Mouse (Mus musculus) lung, postnatal 10 days (tissue): Measurements from ENCODE around the gene Wwtr1.
A peak's percentile ranks its signal among the peaks of the same experiment; 100 is the strongest.

ENCODE experiments used
- DNase-seq: peaks from one replicate; pipeline ENCODE4 v3.0.0; 2021

The Wwtr1 gene

DNA sequence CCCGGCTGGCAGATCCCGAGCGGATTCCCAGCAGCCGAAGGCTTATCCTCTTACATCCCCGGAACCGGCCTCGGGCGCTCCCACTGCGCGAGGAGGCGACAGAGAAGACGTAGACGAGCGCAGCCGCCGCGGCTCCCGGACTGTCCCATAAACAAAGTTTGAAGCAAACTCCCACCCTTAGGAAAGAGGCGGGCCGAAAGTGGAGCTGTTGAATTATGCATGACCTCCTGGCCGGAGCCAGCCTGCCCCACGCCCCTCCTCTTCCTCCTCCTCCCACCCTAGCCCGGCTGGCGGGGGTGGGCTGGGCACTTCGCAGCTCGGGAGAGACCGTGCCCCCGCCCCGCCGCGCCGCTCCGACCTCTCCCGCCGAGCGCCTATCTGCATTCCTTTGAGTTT lies at the start of gene Wwtr1:
Gene Wwtr1, minus strand, starts transcription at position 251 of the 396 bp plus-strand sequence.
- peak; percentile 98 for DNase-seq

DNA sequence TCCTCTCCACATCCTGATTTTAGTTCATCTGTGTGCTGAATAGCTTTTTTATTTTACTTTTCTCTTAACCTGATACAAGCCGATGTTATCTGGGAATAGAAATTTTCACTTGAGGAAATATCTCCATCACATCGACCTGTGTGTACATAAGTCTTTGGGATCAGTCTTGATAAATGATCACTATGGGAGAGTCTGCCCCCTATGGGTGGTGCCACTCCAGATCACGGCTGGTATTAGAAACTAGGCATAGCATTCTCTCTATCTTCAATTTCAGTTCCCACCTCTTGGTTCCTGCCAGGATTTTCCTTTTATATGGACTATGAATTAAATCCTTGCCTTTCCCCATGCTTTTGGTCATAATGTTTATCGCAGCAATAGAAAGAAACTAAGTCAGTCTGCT lies 44.0 kb upstream of the Wwtr1 start:
- peak; percentile 36 for DNase-seq

DNA sequence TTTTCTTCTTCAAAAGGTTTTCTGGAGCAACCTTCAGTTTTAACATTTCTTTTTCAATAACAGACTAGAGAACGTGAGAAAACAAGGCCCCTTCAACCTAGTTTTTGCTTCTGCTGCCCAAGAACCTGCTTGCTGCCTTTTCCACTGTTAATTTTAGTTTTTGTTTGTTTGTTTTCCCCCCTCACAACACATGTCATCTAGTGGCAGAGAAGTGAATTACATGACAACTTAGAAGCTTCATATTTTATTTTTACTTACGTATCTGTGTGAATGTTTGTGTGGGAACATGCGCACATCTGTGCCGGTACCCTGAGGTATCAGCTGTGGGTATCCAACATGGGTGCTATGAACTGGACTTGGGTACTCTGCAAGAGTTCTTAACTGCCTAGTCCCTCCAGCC lies 39.9 kb upstream of the Wwtr1 start:
- no peak for DNase-seq

DNA sequence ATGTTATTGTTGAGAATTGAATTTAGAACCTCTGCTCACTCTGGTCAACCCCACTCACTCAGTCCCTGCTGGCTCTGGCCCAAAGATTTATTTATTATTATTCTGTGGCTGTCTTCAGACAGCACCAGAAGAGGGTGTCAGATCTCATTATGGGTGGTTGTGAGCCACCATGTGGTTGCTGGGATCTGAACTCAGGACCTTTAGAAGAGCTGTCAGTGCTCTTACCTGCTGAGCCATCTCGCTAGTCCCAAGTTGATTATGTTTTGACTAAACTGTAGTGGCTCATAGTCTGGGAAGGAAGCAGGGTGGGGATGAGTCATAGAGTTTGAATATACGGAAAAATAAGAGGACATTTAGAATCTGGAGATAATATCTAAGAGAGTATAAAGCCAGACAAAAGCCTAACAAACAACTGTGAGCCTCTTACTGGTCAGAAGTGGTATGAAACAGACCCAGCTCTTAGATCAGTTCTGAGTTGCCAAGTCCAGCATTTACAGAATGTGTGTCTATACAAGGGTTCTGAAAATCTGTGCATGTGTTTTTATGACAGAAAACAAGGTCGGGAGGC lies 36.8 kb upstream of the Wwtr1 start:
- no peak for DNase-seq

DNA sequence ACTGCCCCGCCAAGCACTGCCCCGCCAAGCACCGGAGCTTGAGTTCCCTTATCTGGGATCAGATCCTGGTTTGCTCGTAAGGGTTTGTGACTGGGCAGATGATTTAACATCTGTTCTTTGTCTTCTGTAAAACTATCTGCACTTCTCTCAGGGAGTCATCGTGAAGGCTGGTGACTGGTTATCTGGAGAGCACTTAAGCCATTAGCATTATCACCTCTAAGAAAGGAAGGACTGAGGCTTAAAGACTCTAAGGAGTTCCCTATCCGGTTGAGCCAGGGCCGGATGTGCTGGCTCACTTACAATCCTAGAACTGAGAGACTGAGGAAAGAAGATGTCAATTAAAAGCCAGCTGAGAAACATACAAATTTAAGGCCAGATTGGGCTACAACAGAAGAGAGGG lies 36.1 kb upstream of the Wwtr1 start:
- no peak for DNase-seq

DNA sequence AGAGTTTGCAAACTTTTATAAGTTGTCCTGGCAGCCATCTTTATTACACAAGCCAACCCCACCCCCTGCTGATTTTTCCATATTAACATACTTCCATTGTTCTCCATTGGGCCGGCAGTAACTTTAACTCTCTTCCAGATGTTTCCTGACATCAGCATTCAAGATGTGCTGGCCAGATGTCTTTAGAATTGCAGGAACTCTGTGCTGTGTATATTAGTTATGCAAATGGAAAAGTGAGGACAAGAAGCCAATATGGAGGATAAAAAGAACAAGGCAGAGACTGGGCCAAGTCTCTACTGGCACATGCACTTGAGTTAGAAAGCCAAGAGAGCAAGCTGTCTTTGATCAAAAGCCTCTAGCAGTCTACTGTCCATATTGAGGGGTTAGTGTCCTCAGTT lies 28.9 kb upstream of the Wwtr1 start:
- DNase-seq, result no peak

DNA sequence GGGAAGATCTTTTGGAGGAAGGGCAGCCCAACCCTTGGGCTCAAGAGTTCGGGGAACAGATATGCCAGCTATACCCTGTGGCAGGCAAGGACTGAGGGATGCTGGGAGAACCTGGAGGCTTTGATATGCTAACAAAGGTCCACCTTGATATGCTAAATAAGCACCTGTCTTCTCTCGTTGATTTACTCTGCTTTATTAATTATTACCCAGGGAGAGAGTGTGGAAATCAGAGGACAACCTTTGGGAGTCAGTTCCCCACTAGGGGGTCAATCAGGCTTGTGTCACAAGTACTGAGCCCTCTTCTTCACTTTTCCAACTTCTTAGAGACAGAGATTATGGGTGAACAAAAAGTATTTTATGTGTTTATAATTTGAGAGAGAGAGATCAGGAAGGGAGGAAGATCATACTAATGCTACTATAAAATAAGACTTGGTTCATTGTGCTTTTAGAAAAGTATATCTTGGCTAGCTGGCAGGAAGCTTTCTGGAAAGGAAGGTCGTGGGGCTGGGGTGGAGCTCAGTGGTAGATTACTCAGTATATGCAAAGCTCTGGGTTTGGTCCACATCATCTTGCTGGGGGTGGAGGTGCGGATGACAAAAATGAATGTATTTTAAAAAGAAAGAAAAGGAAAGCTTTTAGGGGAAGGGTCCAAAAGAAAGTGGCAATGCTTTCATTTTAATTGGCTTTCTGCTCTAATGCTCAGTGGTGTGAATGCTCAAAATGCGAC lies 28.3 kb upstream of the Wwtr1 start:
- no peak for DNase-seq

DNA sequence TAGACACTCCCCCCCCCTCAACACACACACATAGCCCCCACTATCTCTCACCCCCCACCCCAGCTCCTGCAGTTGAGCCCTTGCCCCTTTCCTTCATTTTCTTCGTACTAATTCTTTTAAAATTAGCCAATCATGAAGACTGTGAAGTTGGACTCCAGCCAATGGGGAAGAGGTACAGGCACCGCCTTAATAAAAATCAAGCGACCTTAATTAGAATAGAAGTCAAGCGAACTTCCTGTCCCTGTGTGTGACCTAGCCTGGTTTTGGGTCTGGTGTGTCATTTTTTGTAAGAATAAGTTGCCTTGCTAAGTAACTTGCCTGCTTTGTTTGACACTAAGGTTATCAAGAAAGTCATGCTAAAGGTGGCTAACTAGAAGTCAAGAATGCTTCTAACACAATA lies 26.9 kb upstream of the Wwtr1 start:
- no peak for DNase-seq

DNA sequence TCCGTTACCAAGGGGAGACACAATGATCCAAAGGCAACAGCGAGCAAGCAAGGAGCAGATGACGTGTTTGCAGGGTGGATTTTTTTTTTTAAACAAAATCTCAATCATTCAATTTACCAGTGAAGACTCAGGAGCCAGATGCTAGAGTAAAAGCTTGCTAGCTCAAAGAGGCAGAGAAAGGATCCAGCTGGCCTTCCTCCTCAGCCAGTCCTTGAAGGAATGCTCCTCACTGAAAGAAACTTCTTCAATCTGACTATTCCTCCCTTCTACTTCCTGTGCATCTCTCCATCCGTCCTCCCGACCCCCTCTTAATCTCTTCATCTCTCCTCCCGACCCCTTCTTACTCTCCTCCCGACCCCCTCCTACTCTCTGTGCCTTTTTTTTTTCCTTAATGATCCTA lies 20.9 kb upstream of the Wwtr1 start:
- peak; percentile 31 for DNase-seq

DNA sequence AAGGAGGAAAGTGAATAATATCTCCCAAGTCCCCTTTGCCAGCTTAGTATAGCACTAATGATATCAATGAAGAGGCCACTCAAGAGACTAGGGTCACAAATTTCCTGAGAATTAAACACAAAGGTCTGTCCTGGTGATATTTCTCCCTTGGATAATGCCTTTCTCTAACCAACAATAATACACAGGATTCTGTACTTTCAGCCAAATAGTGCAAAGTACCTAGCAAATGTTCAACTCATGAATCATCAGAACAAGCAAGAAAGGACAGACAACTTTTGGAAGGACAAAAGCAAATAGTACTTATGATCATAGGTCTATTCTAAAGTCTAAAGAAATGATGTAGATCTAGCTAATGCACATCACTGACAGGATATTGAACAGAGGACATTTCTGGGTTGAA lies 19.8 kb upstream of the Wwtr1 start:
- no peak for DNase-seq

DNA sequence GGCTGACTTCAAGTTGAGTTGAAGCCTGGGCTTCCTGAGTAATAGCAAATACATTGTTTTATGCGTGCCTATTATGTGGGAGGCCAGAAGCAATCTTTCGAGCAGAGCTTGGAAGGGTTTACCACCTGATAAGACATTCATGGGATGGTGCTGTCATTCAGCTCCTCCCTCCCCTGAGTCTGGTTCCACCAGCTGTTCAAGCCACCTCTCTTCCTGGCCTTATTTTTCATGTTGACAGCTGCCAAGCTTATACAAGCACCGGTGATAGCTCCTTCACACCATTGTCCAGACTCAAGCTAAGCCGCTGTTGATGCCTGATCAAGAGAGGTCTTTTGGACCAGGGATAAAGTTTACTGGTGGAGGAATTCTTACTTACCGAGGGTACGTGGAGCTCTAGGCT lies 10.3 kb upstream of the Wwtr1 start:
- DNase-seq, result no peak

DNA sequence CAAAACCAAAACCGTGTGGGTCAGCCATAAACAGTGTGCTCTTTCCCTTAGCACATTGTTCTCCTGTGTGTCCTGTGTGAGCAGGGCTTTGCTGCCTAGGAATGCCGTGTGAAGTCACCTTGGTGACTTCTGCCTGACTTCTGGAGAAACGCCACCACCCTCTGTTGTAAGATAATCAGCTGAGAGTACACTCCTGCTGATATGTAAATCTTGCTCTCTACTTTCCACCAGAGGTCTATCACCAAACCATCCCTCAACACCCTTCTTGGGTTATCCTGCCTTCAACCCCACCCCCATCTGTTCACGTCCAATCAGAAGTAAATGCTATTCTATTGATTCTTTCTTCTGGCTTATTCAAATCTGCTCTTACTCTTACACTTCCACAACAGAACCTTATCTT lies 7.8 kb upstream of the Wwtr1 start:
- DNase-seq, result no peak

DNA sequence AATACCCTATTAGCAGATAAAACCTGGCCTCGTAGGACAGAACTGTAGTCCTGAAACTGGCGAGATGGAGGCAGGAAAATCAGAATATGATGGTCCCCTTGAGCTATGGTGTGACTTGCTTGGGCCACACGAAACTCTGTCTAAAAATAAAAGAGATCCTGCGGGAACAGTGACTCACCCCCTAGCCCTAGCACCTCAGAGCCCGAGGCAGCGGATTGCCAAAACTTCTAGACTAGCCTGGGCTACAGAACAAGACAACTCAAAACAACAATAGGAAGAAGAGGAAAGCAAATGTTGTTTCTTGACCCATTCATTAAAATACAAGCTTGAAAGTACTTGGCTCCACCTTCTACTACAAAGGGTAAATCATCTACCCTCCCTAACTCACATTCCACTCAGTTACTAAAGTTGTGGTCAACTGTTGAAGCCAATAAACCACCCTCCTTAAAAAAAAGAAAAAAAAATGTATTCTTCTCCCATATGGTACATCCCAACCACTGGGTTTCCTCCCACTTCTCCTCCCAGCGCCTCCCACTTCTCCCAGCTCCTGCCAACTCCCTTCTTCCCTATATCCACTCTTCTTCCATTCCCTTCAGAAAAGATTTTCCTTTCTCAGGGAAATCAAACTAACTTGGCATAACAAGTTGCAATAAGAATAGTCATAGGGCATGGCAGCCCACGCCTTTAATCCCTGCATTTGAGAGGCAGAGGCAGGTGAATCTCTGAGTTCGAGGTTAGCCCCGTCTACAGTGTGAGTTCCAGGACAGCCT lies 4.9 kb upstream of the Wwtr1 start:
- DNase-seq, result no peak

DNA sequence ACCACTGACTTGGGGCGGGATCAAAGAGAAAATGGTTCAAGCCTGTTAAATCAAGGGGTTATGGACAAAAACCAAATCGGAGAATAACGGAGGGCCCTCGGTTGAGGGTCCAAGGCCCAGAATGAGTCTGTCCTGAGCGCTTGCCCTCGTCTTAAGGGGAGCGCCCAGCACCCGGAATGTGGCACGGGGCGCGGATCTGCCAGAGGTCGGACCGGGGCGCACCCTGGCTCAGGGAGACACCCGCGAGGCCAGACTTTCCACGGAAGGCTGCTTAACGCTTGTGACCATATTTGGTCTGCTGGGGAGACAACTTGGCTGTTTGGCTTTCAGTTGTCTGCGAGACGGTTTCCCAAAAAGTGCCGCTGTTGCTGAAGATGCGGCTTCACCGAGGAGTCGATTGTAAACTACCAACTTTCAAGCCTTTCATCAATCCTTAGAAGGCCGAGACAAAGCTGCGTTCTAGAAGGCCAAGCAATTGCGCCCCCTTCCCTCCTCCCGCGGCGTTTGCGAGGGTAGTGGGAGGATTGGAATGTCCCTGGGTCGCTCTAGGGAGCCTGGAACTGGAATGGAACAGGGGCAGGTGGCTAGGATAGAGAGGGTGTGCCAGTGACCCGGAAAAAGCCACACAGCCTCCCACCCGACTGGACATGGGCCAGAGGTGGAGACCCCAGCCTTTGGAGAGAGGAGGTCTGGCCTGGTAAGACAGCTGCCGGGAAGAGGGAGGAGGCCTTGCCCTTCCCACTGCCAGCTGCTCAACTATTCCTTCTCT lies 530 bp upstream of the Wwtr1 start:
- peak; percentile 86 for DNase-seq

DNA sequence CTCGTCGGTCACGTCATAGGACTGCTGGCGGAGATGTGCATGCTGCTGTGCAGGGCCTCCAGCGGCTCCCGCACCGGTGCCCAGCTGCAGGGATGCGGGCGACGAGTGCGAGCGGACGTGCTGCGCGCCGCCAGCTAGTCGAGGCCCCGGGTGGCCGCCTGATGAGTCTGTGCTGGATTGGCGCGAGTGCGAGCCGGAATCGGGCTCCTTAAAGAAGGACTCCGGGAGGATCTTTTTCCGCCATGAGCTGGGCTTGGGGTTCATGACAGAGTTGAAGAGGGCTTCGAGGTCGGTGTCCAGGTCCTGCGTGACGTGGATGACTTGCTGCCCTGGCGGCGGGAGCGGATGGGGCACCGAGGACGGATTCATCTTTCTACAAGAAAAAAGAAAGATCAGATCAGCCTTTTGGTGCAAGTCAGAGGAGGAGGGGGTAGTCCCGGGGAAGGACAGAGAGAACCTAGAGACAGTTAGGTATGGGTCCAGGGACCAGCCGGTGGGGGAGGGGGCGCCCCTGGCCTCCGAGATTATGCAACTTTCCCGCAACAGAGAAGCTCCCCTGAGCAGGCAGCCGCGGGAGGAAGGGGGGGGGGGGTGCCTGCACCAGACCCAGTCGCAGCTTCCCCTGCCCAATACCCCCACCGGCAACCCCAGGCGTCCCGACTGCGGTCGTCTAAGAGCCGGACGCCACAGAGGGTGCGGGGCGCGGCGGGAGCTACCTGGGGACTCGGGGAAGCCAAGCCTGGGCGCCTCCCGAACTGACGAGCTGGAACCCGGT lies 638 bp downstream of the Wwtr1 start:
- peak; percentile 69 for DNase-seq

DNA sequence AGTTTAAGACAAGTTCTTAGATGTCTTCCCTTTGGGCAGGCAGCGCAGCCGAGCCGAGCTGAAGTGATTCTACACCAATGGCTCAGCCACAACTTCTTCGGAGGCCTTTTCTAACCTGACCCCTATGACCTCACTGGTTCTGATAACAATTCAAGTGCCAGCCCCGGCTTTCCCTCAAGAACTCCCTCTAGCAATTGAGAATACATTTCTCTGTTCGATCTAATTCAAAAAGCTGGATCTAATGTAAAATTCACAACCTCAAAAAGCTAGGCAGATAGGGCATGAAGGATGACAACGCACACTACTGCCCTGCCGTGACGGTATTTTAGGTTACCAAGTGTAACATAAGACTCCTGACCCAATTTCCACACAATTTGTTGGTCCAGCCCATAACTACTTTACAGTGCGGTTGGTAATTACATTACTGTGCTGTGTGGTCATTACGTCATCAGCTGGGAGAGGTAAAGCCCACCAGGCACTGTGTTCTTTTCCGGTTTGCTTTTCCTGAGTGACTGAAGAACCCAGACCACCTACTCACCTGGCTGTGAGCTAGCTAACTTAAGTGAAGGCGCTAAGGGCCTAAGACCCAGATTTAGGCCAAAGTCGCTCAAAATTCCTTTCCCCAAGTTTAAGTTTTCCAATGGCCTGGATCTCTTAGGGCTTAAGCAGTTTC lies 1.7 kb downstream of the Wwtr1 start:
- no peak for DNase-seq

DNA sequence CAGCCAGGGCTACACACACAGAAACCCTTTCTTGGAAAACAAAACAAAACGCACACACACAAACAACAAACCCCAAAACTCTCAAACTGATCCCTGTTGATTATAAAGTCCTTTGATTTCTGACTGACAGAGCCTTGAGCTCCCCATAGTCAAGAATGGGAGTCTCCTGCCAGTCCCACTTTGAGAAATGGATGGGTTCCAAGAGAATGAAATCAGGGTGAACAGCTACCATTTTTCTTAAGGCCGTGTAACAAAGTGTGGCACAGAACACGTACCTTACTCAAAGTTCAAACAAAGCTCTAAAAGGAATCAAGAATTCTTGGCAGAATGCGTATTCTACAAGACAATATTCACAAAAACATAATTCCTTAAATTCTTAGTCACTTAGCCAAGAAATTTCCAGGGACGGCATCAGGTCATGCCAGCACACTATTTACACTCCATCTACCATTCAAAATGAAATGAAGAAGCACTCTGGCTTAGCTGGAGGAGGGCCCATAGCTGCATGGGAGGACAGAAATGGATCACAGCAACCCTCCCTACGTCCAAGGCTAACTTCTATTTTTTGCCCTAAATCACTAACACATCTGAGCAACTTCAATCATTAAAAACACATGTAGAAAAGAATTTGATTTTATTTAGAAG lies 3.3 kb downstream of the Wwtr1 start:
- no peak for DNase-seq

DNA sequence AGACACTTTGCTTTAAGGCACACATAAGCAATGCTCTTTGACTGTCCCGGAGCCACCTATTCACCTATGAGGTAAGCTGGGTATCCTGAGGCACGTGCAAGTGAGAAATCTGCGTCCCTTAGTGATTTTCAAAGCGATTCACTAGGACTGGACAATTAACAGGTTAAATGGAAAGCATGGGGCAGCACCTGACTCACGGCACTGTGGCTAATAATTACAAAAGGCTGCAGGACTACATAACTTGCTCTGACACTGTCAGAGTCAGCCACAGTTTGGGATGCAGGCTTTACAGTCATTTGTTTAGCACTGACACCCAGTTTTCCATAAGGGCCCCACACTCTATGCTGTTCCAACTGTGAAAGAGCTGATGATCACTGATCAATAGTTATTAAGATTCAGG lies 9.1 kb downstream of the Wwtr1 start:
- no peak for DNase-seq

DNA sequence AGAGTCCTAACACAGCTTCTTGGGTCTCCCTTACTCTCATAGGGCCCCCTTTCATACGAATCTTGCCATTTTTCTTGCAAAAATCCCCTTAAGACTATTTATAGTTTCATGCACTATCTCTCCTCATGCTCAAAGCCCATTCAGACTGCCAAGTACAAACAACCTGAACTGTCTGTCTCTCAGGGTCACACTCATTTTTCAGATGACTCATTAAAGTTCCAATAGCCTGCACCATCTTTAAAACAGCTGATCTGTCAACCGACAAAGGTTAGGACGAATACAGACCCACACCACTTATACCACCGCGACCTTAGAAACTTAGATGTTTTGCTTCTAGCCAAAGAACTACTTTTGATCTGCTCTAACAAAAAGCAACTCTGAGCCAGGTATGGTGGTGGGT lies 12.1 kb downstream of the Wwtr1 start:
- no peak for DNase-seq

DNA sequence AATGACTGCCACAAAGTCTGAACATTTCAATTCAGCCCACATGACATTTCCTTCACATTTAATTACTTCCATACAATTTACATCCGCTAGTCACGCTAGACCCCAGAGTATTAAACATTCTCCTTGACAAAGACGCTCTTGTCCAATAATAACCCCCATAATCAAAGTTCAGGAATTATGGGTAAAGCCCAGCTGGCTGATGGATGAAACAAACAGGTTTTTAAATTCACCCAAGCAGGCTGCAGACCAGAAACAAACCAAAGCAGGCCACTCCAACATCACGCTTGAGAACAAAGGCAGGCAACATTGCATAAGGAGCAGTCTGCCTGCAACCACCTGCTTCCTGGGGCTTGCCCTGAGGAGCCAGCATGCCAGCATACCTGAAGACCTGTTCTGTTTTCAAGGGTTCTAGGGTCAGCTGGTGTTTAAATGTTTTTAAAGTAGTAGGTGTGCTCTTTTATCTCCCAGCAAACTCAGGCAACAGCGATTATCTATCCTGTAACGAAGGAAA lies 12.7 kb downstream of the Wwtr1 start:
- no peak for DNase-seq

DNA sequence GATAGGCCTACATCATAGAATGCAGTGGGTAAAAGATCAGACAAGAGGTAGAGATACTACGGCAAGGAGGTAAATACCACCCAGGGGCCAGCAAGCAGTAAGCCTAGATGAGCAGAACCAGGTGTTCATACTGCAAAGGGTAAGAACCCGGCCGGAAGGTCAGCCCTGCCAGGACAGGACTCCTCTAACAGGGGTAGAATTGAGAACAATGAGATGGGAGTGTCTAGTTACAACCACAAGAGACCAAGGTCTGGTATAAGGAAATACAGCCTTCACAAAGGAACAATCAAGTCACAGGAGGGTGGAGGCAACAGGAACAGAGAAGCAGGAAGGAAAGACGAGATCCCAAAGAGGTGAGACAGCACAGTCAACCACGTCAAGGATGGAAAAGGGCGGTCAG lies 16.9 kb downstream of the Wwtr1 start:
- DNase-seq, result no peak
